Mouse (Mus musculus) lung, postnatal 0 days (tissue): ENCODE results near the gene Ufsp1. TPM values are rescaled to one million over a fixed set of nuclear protein-coding genes. Genes with fewer than 3 reads are reported as not detected.

ENCODE experiments used
- ATAC-seq: fragments of 200-750 bp; cut with Nextera tagmentation; 2 replicates; pipeline ENCODE4 v1.8.0; 2017; ENCODE audit warnings: moderate library complexity
- DNase-seq: peaks from one replicate; pipeline ENCODE4 v3.0.0-alpha.2; 2016; ENCODE audit warnings: low spot score
- H3K27ac ChIP-seq: fragments of 300-500 bp; sonication (generic); 2 replicates; pipeline ENCODE4 v1.5.1; 2014; ENCODE audit warnings: antibody characterized with exemption, mild to moderate bottlenecking, low read length, mixed read lengths
- H3K27me3 ChIP-seq: fragments of 300-500 bp; sonication (generic); replicated peaks from 2 replicates; pipeline ENCODE4 v1.6.1; 2014; ENCODE audit warnings: low read length, mixed read lengths; ENCODE audit not compliant: insufficient read depth
- H3K36me3 ChIP-seq: fragments of 300-500 bp; sonication (generic); 2 replicates; pipeline ENCODE4 v1.6.1; 2014; ENCODE audit warnings: low read length, mixed read lengths; ENCODE audit not compliant: insufficient read depth
- H3K4me1 ChIP-seq: fragments of 300-500 bp; sonication (generic); 2 replicates; pipeline ENCODE4 v1.6.1; 2014; ENCODE audit warnings: antibody characterized with exemption, low read depth, low read length, mixed read lengths; ENCODE audit not compliant: insufficient read depth
- H3K4me2 ChIP-seq: fragments of 300-500 bp; sonication (generic); replicated peaks from 2 replicates; pipeline ENCODE4 v1.6.1; 2014; ENCODE audit warnings: low read depth, mild to moderate bottlenecking, low read length, moderate library complexity, mixed read lengths
- H3K4me3 ChIP-seq: fragments of 300-500 bp; sonication (generic); 2 replicates; pipeline ENCODE4 v1.5.1; 2014; ENCODE audit warnings: low read depth, low read length
- H3K9ac ChIP-seq: fragments of 300-500 bp; sonication (generic); replicated peaks from 2 replicates; pipeline ENCODE4 v1.6.1; 2014; ENCODE audit warnings: low read depth, mild to moderate bottlenecking
- H3K9me3 ChIP-seq: fragments of 300-500 bp; sonication (generic); 2 replicates; pipeline ENCODE4 v1.6.1; 2016; ENCODE audit warnings: low read length, mixed read lengths
- CTCF ChIP-seq: IDR thresholded peaks from 2 replicates; pipeline ENCODE4 v1.5.1; 2016; ENCODE audit warnings: antibody characterized with exemption, mild to moderate bottlenecking
- EP300 ChIP-seq: IDR thresholded peaks from 2 replicates; pipeline ENCODE4 v1.6.1; 2016; ENCODE audit warnings: antibody characterized with exemption, mild to moderate bottlenecking, control low read depth
- WGBS: fragments of 180-500 bp; shearing (Covaris S2); extraction: QIAGEN DNeasy Blood & Tissue Kit; methylation state at CpG from one replicate; pipeline ENCODE4 v1.1.7; 2014; 5-methylcytosine and 5-hydroxymethylcytosine counted together
- polyA plus RNA-seq: library from polyadenylated mRNA; unstranded; fragments of >200 nt; fragmentation: Nextera tagmentation; extraction: Ambion mirVana; gene quantifications from 2 replicates; pipeline ENCODE4 v1.2.1, GENCODE M21; 2015

Ufsp1 gene
- polyA plus RNA-seq, 1 experiment from 2014 or later, result 7.2 TPM

- Histone ChIP-seq H3K9me3 (no peaks in the 10 kb centered on the region), H3K27me3 (peaks cover 16% of the 10 kb centered on the region), H3K27ac (no peak overlapping the region), H3K4me2 (no peak overlapping the region), H3K4me1 (peaks cover 11% of the 10 kb centered on the region), H3K4me3 (no peak overlapping the region), H3K9ac (no peak overlapping the region), H3K36me3 (no peaks in the 10 kb centered on the region)
- ATAC-seq, result no peak
- WGBS, result 65% methylated on average over 5 of the region's 5 CpGs
- peak; percentile 50 for DNase-seq
- peak; percentile 79 for TF ChIP-seq CTCF
- no peak for TF ChIP-seq EP300
Measured at GRCm38 (mm10) chr5:137285045-137285444, 9.4 kb upstream of the Ufsp1 start.

GRCm38 (mm10) chr5:137285986-137286385 lies 8.4 kb upstream of the Ufsp1 start:
- ATAC-seq (no peak), DNase-seq (no peak)
- H3K36me3 ChIP-seq, result no peaks in the 10 kb centered on the region
- H3K27ac ChIP-seq, result no peak overlapping the region
- 37% methylated on average over 7 of the region's 7 CpGs for WGBS
- H3K4me2 ChIP-seq, result no peak overlapping the region
- peaks cover 16% of the 10 kb centered on the region for H3K27me3 ChIP-seq
- TF ChIP-seq CTCF (no peak), EP300 (no peak)
- no peak overlapping the region for H3K4me3 ChIP-seq
- H3K9ac ChIP-seq, result no peak overlapping the region
- H3K9me3 ChIP-seq, result no peaks in the 10 kb centered on the region
- H3K4me1 ChIP-seq, result peaks cover 11% of the 10 kb centered on the region

GRCm38 (mm10) chr5:137286655-137287031 lies 7.8 kb upstream of the Ufsp1 start:
- Histone ChIP-seq H3K4me3 (peak overlapping the region; percentile 17; the same call in 1 of the 2 replicates), H3K9me3 (no peaks in the 10 kb centered on the region), H3K4me1 (peaks cover 11% of the 10 kb centered on the region), H3K27ac (no peak overlapping the region), H3K9ac (no peak overlapping the region), H3K36me3 (no peaks in the 10 kb centered on the region), H3K27me3 (peaks cover 16% of the 10 kb centered on the region), H3K4me2 (peak overlapping the region; percentile 49)
- TF ChIP-seq CTCF (peak; percentile 88), EP300 (no peak)
- DNase-seq, result peak; percentile 87
- WGBS, result under 1% methylated on average over 16 of the region's 16 CpGs
- peak; percentile 64 for ATAC-seq

- no peaks in the 10 kb centered on the region for H3K9me3 ChIP-seq
- H3K4me3 ChIP-seq, result peak within 1 kb of the TSS; percentile 34
- H3K36me3 ChIP-seq, result no peaks in the 10 kb centered on the region
- H3K4me1 ChIP-seq, result peaks cover 11% of the 10 kb centered on the region
- H3K27ac ChIP-seq, result no peak within 1 kb of the TSS
- peak within 1 kb of the TSS; percentile 62 for H3K4me2 ChIP-seq
- no peak for DNase-seq
- peaks cover 16% of the 10 kb centered on the region for H3K27me3 ChIP-seq
- WGBS, result 2% methylated on average over 40 of the region's 40 CpGs
- H3K9ac ChIP-seq, result 0 out of 2 replicates have a peak within 1 kb of the TSS, but pooled peaks have one; percentile 6
- ATAC-seq, result 0 out of 2 replicates have a peak, but pooled peaks have one; percentile 11
- TF ChIP-seq EP300 (no peak), CTCF (0 out of 2 replicates have a peak, but pooled peaks have one; percentile 9)
Measured at GRCm38 (mm10) chr5:137287032-137287952, 7.1 kb upstream of the Ufsp1 start, which contains the start of gene Ache. Gene Ache (plus strand): TSS chr5:137287519.

GRCm38 (mm10) chr5:137287953-137288743 lies 6.3 kb upstream of the Ufsp1 start:
- H3K4me3 ChIP-seq, result peak overlapping the region; percentile 34
- peak overlapping the region; percentile 62 for H3K4me2 ChIP-seq
- no peak for ATAC-seq
- no peak for TF ChIP-seq CTCF
- no peak for TF ChIP-seq EP300
- peaks cover 16% of the 10 kb centered on the region for H3K27me3 ChIP-seq
- peaks cover 11% of the 10 kb centered on the region for H3K4me1 ChIP-seq
- H3K27ac ChIP-seq, result no peak overlapping the region
- DNase-seq, result no peak
- H3K9me3 ChIP-seq, result no peaks in the 10 kb centered on the region
- H3K36me3 ChIP-seq, result no peaks in the 10 kb centered on the region
- 0 out of 2 replicates have a peak overlapping the region, but pooled peaks have one; percentile 6 for H3K9ac ChIP-seq
- WGBS, result 1% methylated on average over 53 of the region's 65 CpGs

GRCm38 (mm10) chr5:137288999-137289470 lies 5.4 kb upstream of the Ufsp1 start:
- H3K27ac ChIP-seq, result no peak overlapping the region

More at GRCm38 (mm10) chr5:137288999-137289470, 5.4 kb upstream of the Ufsp1 start:
- H3K9me3 ChIP-seq, result no peaks in the 10 kb centered on the region
- 2% methylated on average over 25 of the region's 25 CpGs for WGBS
- H3K9ac ChIP-seq, result no peak overlapping the region
- TF ChIP-seq CTCF (peak; percentile 58), EP300 (no peak)
- 0 out of 2 replicates have a peak overlapping the region, but pooled peaks have one; percentile 5 for H3K4me3 ChIP-seq
- H3K27me3 ChIP-seq, result peaks cover 16% of the 10 kb centered on the region
- peak overlapping the region; percentile 62 for H3K4me2 ChIP-seq
- H3K36me3 ChIP-seq, result no peaks in the 10 kb centered on the region
- peaks cover 11% of the 10 kb centered on the region for H3K4me1 ChIP-seq
- ATAC-seq (no peak), DNase-seq (no peak)
